Mouse (Mus musculus): Measurements from ENCODE around the gene Rab20. TPM values are rescaled to one million over a fixed set of nuclear protein-coding genes. Genes with fewer than 3 reads are reported as not detected.

The Rab20 gene
- polyA plus RNA-seq, 1 experiment from 2014 or later = 13.2 TPM

- Histone ChIP-seq H3K9me3 (no peaks in the 10 kb centered on the region), H3K9ac (no peak overlapping the region), H3K27me3 (no peaks in the 10 kb centered on the region), H3K4me3 (no peak overlapping the region), H3K27ac (peak overlapping the region; percentile 63; the same call in 1 of the 2 replicates), H3K4me2 (no peak overlapping the region), H3K4me1 (peaks cover 16% of the 10 kb centered on the region), H3K36me3 (peaks cover 34% of the 10 kb centered on the region)
- ATAC-seq (ENCODE audit: borderline replicate concordance, extremely low read depth, low FRiP score, low TSS enrichment) = peak; percentile 61; the same call in 1 of the 2 replicates
- WGBS = 24% methylated on average over 8 of the region's 8 CpGs
Observed at GRCm38 (mm10) chr8:11450184-11451113, 28.1 kb downstream of the Rab20 start.

- no peak overlapping the region for H3K27ac ChIP-seq
- 82% methylated on average over 23 of the region's 23 CpGs for WGBS
- no peak overlapping the region for H3K4me2 ChIP-seq
- H3K4me3 ChIP-seq = no peak overlapping the region
- H3K4me1 ChIP-seq = peaks cover 16% of the 10 kb centered on the region
- H3K36me3 ChIP-seq = peaks cover 57% of the 10 kb centered on the region
- no peaks in the 10 kb centered on the region for H3K9me3 ChIP-seq
- H3K27me3 ChIP-seq = no peaks in the 10 kb centered on the region
- no peak for ATAC-seq (ENCODE audit: borderline replicate concordance, extremely low read depth, low FRiP score, low TSS enrichment)
- H3K9ac ChIP-seq = no peak overlapping the region
Observed at GRCm38 (mm10) chr8:11447910-11448570, 30.5 kb downstream of the Rab20 start.

GRCm38 (mm10) chr8:11445790-11446189 lies 32.7 kb downstream of the Rab20 start:
- WGBS = 91% methylated on average over 13 of the region's 13 CpGs
- Histone ChIP-seq H3K9me3 (no peaks in the 10 kb centered on the region), H3K27ac (no peak overlapping the region), H3K4me2 (no peak overlapping the region), H3K4me3 (no peak overlapping the region), H3K9ac (no peak overlapping the region), H3K27me3 (no peaks in the 10 kb centered on the region), H3K4me1 (peaks cover 7% of the 10 kb centered on the region), H3K36me3 (peaks cover 79% of the 10 kb centered on the region)
- no peak for ATAC-seq (ENCODE audit: borderline replicate concordance, extremely low read depth, low FRiP score, low TSS enrichment)

GRCm38 (mm10) chr8:11444216-11444615 lies 34.3 kb downstream of the Rab20 start:
- H3K9ac ChIP-seq = no peak overlapping the region
- WGBS = 87% methylated on average over 7 of the region's 7 CpGs
- no peaks in the 10 kb centered on the region for H3K4me1 ChIP-seq
- ATAC-seq (ENCODE audit: borderline replicate concordance, extremely low read depth, low FRiP score, low TSS enrichment) = no peak
- no peak overlapping the region for H3K4me2 ChIP-seq
- H3K9me3 ChIP-seq = no peaks in the 10 kb centered on the region
- no peak overlapping the region for H3K4me3 ChIP-seq
- peaks cover 95% of the 10 kb centered on the region for H3K36me3 ChIP-seq
- no peak overlapping the region for H3K27ac ChIP-seq
- H3K27me3 ChIP-seq = no peaks in the 10 kb centered on the region

- H3K4me2 ChIP-seq = no peak overlapping the region
- ATAC-seq (ENCODE audit: borderline replicate concordance, extremely low read depth, low FRiP score, low TSS enrichment) = no peak
- no peaks in the 10 kb centered on the region for H3K4me1 ChIP-seq
- no peaks in the 10 kb centered on the region for H3K9me3 ChIP-seq
- no peak overlapping the region for H3K9ac ChIP-seq
- no peak overlapping the region for H3K4me3 ChIP-seq
- no peaks in the 10 kb centered on the region for H3K27me3 ChIP-seq
- peaks cover 96% of the 10 kb centered on the region for H3K36me3 ChIP-seq
- H3K27ac ChIP-seq = no peak overlapping the region
- WGBS = 83% methylated on average over 9 of the region's 9 CpGs
Observed at GRCm38 (mm10) chr8:11443611-11444010, 34.9 kb downstream of the Rab20 start.

- Histone ChIP-seq H3K4me2 (no peak overlapping the region), H3K4me3 (no peak overlapping the region), H3K4me1 (no peaks in the 10 kb centered on the region), H3K36me3 (peaks cover 95% of the 10 kb centered on the region), H3K9me3 (no peaks in the 10 kb centered on the region), H3K9ac (no peak overlapping the region), H3K27me3 (no peaks in the 10 kb centered on the region), H3K27ac (no peak overlapping the region)
- no peak for ATAC-seq (ENCODE audit: borderline replicate concordance, extremely low read depth, low FRiP score, low TSS enrichment)
- 94% methylated on average over 6 of the region's 6 CpGs for WGBS
Observed at GRCm38 (mm10) chr8:11441291-11441690, 37.2 kb downstream of the Rab20 start.

GRCm38 (mm10) chr8:11437862-11438261 lies 40.6 kb downstream of the Rab20 start:
- WGBS = 59% methylated on average over 12 of the region's 12 CpGs
- no peak overlapping the region for H3K4me3 ChIP-seq
- H3K36me3 ChIP-seq = peaks cover 95% of the 10 kb centered on the region
- H3K4me2 ChIP-seq = no peak overlapping the region
- no peak for ATAC-seq (ENCODE audit: borderline replicate concordance, extremely low read depth, low FRiP score, low TSS enrichment)
- H3K9ac ChIP-seq = no peak overlapping the region
- no peaks in the 10 kb centered on the region for H3K4me1 ChIP-seq
- no peaks in the 10 kb centered on the region for H3K9me3 ChIP-seq
- H3K27ac ChIP-seq = no peak overlapping the region
- H3K27me3 ChIP-seq = no peaks in the 10 kb centered on the region

- H3K4me1 ChIP-seq = no peaks in the 10 kb centered on the region
- H3K9me3 ChIP-seq = no peaks in the 10 kb centered on the region
- no peak for ATAC-seq (ENCODE audit: borderline replicate concordance, extremely low read depth, low FRiP score, low TSS enrichment)
- peaks cover 89% of the 10 kb centered on the region for H3K36me3 ChIP-seq
- H3K27ac ChIP-seq = no peak overlapping the region
- H3K4me3 ChIP-seq = no peak overlapping the region
- no peak overlapping the region for H3K9ac ChIP-seq
- H3K4me2 ChIP-seq = no peak overlapping the region
- no peaks in the 10 kb centered on the region for H3K27me3 ChIP-seq
- 66% methylated on average over 5 of the region's 5 CpGs for whole genome bisulfite sequencing
Observed at GRCm38 (mm10) chr8:11430688-11431087, 47.8 kb downstream of the Rab20 start.

- no peak overlapping the region for H3K9ac ChIP-seq
- peaks cover 51% of the 10 kb centered on the region for H3K36me3 ChIP-seq
- WGBS = 62% methylated on average over 7 of the region's 7 CpGs
Observed at GRCm38 (mm10) chr8:11423091-11423490, 55.4 kb downstream of the Rab20 start.

GRCm38 (mm10) chr8:11421968-11422367 lies 56.5 kb downstream of the Rab20 start:
- Histone ChIP-seq H3K27ac (no peak overlapping the region), H3K27me3 (no peaks in the 10 kb centered on the region), H3K4me2 (no peak overlapping the region), H3K9ac (no peak overlapping the region), H3K9me3 (no peaks in the 10 kb centered on the region), H3K36me3 (peaks cover 40% of the 10 kb centered on the region), H3K4me3 (no peak overlapping the region), H3K4me1 (peaks cover 10% of the 10 kb centered on the region)
- WGBS = 77% methylated on average over 6 of the region's 6 CpGs
- no peak for ATAC-seq (ENCODE audit: borderline replicate concordance, extremely low read depth, low FRiP score, low TSS enrichment)

More at GRCm38 (mm10) chr8:11423091-11423490, 55.4 kb downstream of the Rab20 start:
- Histone ChIP-seq H3K9me3 (no peaks in the 10 kb centered on the region), H3K4me3 (no peak overlapping the region), H3K4me1 (peaks cover 10% of the 10 kb centered on the region), H3K27me3 (no peaks in the 10 kb centered on the region), H3K27ac (no peak overlapping the region), H3K4me2 (no peak overlapping the region)
- no peak for ATAC-seq (ENCODE audit: borderline replicate concordance, extremely low read depth, low FRiP score, low TSS enrichment)

- no peak for ATAC-seq (ENCODE audit: borderline replicate concordance, extremely low read depth, low FRiP score, low TSS enrichment)
- peaks cover 10% of the 10 kb centered on the region for H3K4me1 ChIP-seq
- H3K36me3 ChIP-seq = peaks cover 33% of the 10 kb centered on the region
- H3K9me3 ChIP-seq = no peaks in the 10 kb centered on the region
- no peak overlapping the region for H3K9ac ChIP-seq
- WGBS = 57% methylated on average over 14 of the region's 14 CpGs
- H3K27ac ChIP-seq = no peak overlapping the region
- H3K27me3 ChIP-seq = no peaks in the 10 kb centered on the region
- H3K4me2 ChIP-seq = no peak overlapping the region
- no peak overlapping the region for H3K4me3 ChIP-seq
Observed at GRCm38 (mm10) chr8:11421105-11421504, 57.4 kb downstream of the Rab20 start.

GRCm38 (mm10) chr8:11419645-11420044 lies 58.9 kb downstream of the Rab20 start:
- no peak overlapping the region for H3K4me3 ChIP-seq
- H3K4me2 ChIP-seq = no peak overlapping the region
- WGBS = 18% methylated on average over 2 of the region's 2 CpGs
- peaks cover 10% of the 10 kb centered on the region for H3K4me1 ChIP-seq
- no peaks in the 10 kb centered on the region for H3K9me3 ChIP-seq
- no peaks in the 10 kb centered on the region for H3K27me3 ChIP-seq
- H3K9ac ChIP-seq = no peak overlapping the region
- peak; percentile 39 for ATAC-seq (ENCODE audit: borderline replicate concordance, extremely low read depth, low FRiP score, low TSS enrichment)
- H3K36me3 ChIP-seq = peaks cover 33% of the 10 kb centered on the region
- H3K27ac ChIP-seq = peak overlapping the region; percentile 82

Data from lung, embryonic 15.5 days (tissue).